Mouse (Mus musculus) mouse embryonic stem cell (cell line): ENCODE measurements around the gene Elf2.
"Not testable (repeated sequence)": the region's sequence is repeated elsewhere in the genome, so short reads cannot be mapped to it uniquely, and the experiment has no call there.

Source experiments
- in situ Hi-C, 2 experiments: fragments of 300-500 bp; cut with MboI; formaldehyde crosslinking; loops; 1 replicate in 1 of 2; 3 replicates in 1 of 2; pipeline ENCODE4 v1.14.3; 2019 to 2020; ENCODE audit warnings: low sequenced_read_pairs in 2 of 2, low pct_unique_long_range_greater_than_20kb in 1 of 2, mixed read lengths in 1 of 2; ENCODE audit not compliant: unreplicated experiment in 1 of 2

Gene Elf2

DNA sequence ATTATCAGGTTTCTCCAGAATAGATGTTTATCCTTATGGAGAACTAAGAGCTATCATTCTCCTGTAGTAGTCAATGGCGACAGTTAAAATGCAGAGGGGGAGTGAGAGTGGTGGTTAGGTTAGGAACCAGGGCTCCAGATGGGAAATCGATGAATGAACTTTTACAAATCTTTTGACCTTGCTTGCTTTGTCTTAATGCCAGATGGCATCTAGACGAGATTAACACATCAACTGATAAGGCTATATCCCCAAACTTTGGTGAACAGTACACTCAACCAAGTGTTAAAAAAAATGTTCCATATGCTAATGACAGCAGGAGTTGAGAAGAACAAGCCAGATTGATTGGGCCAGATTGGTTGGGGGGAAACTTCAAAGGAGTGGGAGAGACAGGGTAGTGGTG is 111.2 kb downstream of the Elf2 start:
- in situ Hi-C loops, result no loop called here

DNA sequence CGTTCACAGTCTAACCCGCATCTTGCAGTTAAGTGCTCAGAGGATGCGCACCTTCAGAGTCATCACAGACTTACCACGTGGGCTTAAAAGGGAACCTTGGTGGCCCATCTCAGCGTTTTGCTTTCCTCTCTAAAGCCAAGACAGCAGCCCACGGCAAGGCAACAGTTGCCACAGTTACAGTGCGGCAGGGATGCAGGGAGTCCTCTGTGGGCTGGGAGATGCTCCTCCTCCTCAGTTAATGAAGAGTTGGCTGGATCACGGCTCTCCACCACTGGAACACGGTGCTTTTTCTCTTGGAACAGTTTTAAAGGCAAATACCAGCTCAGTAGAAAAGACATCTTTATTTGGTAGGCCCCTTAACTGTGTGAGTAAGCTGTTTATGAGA is 111.7 kb downstream of the Elf2 start:
- in situ Hi-C loops, result no loop called here

DNA sequence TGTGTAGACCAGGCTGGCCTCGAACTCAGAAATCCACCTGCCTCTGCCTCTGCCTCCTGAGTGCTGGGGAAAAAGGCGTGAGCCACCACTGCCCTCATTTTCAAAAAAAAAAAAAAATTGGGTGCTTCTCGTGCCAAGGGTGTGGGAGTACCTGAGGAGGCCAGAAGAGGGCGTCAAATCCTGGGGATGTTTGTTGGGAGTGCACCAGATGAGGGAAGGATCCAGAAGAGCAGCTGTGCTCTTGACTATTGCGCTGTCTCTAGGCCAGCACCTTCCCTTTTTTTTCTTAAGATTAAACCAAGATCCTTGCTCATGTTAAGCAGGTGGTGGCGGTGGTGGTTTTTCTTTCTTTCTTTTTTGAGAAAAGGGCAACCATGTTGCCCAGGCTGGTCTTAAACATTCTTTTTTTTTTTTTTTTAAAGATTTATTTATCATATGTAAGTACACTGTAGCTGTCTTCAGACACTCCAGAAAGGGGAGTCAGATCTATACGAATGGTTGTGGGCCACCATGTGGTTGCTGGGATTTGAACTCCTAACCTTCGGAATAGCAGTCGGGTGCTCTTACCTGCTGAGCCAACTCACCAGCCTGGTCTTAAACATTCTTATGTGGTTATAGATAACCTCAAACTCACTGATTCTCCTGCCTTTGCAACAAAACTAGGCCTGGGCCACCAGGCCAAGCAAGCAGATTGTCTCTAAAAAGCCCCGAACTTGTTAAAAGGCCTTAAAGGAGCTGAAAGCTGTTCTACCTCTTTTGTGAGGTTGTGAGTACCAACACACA is 112.2 kb downstream of the Elf2 start:
- in situ Hi-C loops, result no loop called here

DNA sequence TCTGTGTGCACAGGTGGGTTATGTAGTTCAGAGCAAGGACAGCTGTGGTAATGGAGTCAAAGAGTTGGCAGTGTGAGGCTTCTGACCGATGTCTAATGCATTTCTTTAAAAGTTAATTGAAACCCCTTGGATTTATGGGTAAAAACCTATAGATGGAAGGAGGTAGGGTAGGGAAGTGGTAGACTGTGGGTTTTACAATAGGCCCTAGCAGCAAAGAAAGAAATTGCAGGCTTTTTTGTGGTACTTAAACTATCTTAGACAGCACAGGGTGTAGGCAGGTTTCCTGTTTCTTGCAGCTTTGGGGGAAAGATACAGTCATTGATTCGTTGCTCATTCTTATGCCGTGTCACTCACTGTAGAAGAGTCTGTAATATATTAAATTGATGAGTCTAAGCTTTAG is 113.9 kb downstream of the Elf2 start:
- in situ Hi-C loops, result no loop called here

DNA sequence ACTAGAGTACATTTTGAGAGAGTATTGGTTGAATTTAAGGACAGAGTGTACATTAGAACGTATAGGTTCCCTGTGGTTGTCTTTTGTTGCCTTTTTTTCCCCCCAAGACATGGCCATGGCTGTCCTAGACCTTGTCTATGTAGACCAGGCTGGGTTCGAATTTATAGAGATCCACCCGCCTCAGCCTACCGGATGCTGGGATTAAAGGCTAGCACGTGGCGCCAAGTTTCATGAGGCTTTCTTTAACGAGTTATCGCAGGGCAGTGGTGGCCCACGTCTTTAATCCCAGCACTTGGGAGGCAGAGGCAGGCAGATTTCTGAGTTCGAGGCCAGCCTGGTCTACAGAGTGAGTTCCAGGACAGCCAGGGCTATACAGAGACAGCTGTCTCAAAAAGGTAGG is 114.5 kb downstream of the Elf2 start:
- in situ Hi-C loops, result no loop called here

DNA sequence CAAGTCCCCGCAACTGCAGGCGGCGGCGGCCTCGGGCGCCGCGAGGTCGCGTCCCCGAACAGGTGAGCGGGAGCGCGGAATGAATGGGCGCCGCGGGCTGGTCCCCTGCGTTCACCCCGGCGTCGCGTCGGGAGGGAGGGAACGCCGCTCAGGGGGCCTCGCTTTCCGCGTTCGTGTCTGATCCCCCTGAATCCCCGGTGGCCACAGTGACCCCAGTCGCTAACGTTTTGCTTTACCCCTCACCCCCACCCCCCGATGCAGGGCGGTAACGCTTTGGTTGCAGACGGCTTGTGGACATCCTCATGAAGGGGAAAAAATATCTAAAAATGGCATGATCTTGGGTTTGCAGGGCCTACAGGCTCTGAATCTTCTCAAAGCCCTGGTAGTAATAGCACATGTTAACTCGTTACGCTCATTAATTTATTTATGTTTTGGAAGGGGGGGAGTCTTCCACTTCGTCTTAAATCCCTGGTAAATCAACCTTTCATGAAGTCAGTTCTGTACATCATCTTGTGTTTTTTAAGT is 115.2 kb downstream of the Elf2 start:
- in situ Hi-C loops, result no loop called here

DNA sequence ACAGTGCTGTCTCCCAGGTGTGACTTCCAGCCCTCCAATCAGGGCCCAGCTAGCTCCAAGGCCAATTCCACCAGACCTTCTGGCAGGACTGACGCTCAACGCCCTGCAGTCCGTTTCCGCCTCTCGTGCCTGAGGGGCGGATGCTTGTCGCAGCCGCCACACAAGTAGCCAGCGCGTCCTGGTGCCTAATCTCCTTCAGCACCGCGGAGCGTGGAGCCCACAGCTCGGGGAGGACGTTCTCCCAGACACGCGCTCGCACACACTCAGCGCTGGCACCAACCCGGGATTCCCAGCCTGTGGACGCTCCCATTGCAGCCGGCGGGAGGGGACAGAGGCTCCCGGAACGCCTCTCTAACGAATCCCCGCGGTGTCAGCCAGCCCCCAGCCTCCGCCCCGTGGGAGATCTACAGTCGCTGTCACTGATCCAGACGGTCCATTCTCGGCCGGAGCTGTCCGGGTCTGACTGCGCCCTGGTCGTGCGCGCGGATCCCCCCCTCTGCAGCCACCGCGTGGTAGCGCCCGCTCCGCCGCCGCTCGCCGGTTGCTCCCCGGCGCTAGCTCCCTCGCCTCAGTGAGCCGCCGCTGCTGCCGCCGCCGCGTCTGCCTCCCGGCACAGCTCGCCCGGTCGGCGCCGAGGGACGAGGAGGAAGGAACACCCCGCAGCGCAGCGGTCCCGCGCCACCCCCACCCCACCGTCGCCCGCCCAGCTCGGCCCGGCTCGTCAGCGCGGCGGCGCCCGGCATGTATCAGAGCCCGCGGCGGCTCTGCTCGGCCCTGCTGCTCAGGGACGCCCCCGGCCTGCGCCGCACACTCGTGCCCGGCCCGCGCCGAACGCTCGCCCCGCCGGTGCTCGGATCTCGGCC is 115.9 kb downstream of the Elf2 start, which contains the start of gene Noct:
Gene Noct, plus strand, starts transcription at position 85 of the 863 bp plus-strand sequence.
- in situ Hi-C loops, result no loop called here

DNA sequence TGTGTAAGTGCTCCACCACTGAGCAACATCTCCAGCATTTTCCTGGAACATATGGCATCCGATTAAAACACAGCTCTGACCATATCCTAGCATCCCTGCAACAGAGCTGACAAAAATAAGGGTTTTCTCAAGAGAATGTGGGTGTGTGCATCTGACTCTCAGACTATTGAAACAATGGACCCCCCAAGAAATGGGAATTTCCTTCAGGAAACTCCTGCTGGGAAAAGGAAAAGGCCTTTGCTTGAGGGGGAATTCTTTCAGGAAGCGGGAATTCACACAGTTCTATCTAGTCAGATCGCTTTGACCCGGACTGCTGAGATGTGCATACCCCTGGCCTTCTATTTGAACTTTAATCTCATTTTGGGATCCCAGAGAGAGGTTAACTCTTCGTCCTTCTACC is 116.9 kb downstream of the Elf2 start:
- in situ Hi-C loops, result no loop called here

DNA sequence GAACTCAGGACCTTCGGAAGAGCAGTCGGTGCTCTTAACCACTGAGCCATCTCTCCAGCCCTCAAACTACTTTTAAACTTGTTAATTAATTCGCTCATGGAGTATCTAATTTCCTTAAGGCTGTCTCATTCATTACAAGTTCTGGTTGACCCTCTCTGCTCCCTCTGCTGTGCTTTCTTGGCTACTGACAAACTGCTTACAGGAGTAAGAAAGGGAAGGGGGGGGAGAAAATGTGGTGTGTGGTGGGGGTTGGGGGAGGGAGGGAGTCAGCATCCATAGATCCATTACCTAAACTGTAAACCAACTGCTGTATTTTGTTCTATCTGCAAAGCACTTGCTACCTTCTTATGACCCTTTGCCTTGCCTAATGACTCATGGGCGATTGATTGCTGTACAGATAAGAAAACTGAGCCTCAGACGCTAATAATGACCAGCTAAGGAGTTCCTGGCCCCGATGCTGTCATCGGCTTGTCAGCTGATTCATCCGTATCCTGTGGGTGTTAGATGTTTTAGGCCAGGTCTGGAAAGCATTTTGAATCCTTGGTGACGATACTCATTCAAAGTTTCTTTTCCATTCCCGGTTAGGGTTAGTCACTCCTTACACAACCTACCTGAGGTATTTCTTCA is 117.5 kb downstream of the Elf2 start:
- in situ Hi-C loops, result no loop called here

DNA sequence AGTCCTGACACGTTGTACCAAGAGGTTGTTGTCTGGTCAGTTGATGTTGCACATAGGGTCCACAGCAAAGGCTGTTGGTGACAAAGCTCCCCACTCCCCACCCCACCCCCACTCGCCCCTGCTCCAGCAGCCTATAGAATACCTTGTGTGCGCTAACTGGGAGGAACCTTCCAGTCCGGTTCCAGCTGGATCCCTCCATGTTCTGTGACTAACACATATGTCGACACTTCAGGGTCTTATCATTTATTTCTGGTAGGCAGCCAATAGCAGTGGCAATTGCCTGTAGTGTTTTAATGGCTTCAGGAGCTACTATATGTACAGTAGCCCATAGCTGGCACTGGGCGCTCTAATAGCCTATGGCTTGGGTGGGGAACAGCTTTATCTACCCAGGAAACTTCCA is 118.2 kb downstream of the Elf2 start:
- in situ Hi-C loops, result no loop called here

DNA sequence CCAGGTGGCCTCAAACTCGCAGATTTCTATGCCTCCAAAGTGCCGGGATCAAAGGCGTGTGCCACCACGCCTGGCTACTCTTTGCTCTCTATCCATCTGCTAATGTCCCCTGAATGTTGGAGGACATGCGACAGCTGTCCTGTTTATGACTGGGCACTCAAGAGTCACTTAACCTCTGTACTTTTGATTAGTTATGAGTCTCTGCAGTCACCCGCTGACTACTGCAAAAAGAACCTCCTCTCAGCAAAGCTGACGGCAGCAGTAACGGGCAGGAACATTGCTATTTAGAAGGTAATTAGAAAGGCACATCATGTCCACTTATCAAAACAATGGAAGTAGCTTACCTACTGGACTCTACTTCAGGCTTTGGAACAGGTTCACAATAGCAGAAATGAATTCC is 118.6 kb downstream of the Elf2 start:
- in situ Hi-C loops, result no loop called here

DNA sequence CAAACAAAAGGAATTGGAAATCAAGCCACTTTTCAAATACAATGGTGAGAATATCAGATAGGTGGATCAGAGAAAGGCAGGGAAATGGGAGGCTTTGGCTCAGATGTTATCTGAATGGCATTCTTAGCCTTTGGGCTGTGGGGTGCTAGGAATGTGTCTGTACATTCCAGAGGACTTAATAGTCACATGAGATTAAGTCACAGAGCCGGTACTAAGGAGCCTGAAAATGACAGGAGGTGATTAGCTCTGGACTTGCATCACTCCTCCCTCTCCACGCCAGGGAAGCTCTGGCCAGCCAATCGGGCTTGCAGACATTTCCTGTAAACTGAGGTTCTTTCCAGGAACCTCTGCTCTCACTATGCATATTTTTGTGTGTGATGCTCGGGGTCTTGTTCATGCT is 119.6 kb downstream of the Elf2 start:
- in situ Hi-C loops, result no loop called here

DNA sequence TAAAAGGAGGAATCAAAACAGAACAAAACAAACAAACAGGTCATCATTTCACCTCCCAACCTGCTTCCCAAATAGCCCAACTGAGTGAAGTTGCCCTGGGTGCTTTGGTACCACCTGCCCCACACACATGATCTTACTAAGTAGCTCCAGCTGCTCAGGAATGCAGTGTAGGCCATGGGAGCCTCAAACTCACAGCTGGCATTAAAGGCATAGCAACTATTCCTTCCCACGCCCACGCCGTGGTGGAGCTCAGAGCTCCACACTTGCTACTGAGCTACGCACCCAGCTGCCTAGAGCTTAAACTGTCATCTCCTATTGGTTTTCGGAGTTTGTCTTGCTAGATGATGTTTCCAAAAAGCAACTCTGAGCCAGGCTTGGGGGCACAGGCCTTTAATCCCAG is 121.2 kb downstream of the Elf2 start:
- in situ Hi-C loops, result no loop called here

DNA sequence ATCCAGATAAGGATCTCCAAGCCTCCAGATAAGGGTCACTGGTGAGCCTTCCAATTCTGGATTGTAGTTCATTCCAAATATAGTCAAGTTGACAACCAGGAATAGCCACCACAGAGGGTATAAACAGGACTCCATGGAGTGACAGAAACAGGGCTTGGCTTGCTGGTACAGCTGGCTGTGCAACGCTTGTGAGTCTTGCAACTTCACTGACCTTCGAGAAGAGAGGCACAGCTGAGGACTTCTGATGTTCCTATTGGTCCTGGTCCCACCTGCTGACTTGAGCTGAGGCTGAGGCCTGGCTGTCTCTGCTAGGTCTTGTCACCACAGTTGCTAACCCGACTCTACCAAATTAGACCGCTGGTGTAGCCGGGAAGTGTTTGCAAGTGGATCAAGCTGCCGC is 122.1 kb downstream of the Elf2 start:
- in situ Hi-C loops, result not testable (repeated sequence)

DNA sequence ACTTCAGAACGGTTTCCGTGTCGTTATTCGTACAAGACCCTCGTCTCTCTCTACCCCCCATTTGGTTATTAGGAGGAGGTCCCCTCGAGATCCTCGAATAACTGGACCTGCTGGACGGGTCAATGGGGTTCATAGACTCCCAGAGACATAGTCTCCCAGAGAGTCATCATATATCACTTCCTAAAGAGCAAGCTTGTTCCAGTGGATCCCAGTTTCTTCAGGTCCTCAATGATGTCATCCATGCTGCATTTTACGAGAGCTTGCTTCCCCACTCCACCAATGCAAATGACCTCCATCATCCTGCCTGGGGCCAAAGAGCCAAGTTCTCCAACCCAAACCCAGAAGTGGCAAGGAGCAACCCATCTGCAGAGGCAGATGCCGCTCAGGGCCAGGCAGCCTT is 124.1 kb downstream of the Elf2 start:
- in situ Hi-C loops, result not testable (repeated sequence)

DNA sequence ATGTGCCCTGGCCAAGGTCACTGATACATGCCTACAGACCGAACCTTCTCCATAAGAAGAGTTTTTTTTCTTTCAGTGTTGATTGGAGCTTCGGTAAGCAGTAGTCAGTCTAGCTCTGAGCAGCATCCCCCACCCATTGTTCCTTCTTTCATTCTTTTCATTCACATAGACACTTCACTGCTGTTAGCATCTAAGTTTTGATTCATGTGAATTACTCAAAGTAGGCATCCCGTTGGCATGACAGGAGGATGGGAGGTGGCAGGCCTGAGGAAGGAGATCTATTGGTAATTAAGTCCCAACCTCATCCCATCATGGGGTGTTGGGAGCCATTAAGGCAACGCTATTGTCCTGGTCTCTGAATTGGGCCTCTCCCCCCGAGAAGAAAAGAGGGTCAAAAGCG is 124.8 kb downstream of the Elf2 start:
- in situ Hi-C loops, result no loop called here

DNA sequence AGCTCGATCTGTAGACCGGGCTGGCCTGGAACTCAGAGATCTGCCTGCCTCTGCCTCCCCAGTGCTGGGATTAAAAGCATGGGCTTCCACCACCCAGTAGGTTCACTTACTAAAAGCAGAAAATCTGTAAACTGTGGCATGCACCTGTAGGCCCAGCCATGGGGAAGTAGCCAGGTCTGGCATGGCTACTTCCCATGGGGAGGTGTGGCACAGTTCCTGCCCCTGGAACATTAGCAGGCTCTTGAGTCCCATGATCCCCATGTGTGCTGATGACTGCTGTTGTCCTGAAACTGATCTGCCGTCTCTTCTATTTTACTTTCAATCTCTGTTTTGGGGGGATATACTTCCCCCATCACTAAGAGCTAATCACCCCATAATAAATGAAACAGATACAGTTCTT is 127.4 kb downstream of the Elf2 start:
- in situ Hi-C loops, result no loop called here

DNA sequence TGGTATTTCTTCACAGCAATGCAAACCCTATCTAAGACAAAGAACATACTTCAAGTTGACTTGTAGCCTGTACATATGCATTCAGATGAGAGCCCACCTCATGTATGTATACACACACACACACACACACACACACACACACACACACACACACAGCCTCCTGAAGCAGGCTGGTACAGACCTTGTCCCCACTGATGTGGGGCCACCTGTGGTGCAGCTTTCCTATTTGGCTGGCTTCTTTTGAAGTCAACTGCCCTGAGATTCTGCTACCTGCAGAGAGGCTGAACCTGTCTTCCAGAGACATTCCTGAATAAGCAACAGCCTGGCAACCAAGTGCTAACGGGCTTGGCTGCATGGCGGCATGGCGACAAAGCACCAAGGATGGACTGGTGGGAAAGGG is 130.0 kb downstream of the Elf2 start:
- in situ Hi-C loops, result no loop called here
